Mouse (Mus musculus) lung, adult 2 months (tissue): ENCODE data around the gene Zranb2.

ENCODE experiments used
- CTCF ChIP-seq: fragments of 200-500 bp; IDR thresholded peaks from 2 replicates; pipeline ENCODE4 v1.5.1; 2011; ENCODE audit warnings: mild to moderate bottlenecking, low read length, control low read depth; ENCODE audit not compliant: insufficient read depth
- POLR2A ChIP-seq: fragments of 200-500 bp; IDR thresholded peaks from 2 replicates; pipeline ENCODE4 v1.6.1; 2011; ENCODE audit warnings: low read depth, mild to moderate bottlenecking, control low read depth, low read length, borderline replicate concordance; ENCODE audit errors: extremely low read depth

GRCm38 (mm10) chr3:157534786-157535415 is 941 bp downstream of the Zranb2 start:
- TF ChIP-seq POLR2A (no peak), CTCF (no peak)
